Mouse (Mus musculus) gastrocnemius, postnatal 10 days (tissue): ENCODE measurements around the gene Sdr42e1. TPM values are rescaled to one million over a fixed set of nuclear protein-coding genes. Genes with fewer than 3 reads are reported as not detected.
A peak's percentile ranks its signal among the peaks of the same experiment; 100 is the strongest.

ENCODE experiments used
- DNase-seq: peaks from one replicate; pipeline ENCODE4 v3.0.0; 2021; ENCODE audit warnings: mixed read lengths
- long read RNA-seq, 2 experiments: library from polyadenylated mRNA; stranded (forward); transcript quantifications; one replicate each; pipeline ENCODE4 v2.0.0; 2021
- total RNA-seq, 2 experiments: library from RNA; stranded (reverse); gene quantifications; 2 replicates each; pipeline ENCODE4 v1.2.3; 2021

The Sdr42e1 gene
- under 1 TPM; 0.41 to 0.52 TPM for total RNA-seq
- long read RNA-seq, experiment 1, partial matches to known transcripts, result 0 of 1 reads
- long read RNA-seq, experiment 1, other reads (novel, unspliced or antisense), result 1 of 1 reads
- long read RNA-seq, experiment 2, partial matches to known transcripts, result 0 of 2 reads
- long read RNA-seq, experiment 2, other reads (novel, unspliced or antisense), result 1 of 2 reads

DNA sequence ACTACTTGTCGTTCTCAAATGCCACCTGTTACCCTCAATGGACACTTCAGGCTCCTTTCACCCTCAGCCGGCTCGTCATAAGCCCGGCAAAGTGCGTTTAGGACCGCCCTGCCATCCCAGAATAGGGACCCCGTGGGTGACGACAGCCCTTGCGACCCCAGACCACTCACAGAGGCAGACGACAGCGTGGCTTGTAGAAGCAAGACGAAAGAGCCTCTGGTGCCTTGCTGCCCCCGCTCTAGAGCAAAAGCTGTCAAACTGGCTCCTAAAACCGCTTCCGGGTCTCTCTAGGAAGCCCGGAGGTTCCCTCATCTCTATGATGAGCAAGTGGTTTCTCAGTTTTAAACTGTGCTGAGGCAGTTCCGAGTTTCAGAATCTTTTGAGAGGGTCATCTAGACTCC, at the start of gene Sdr42e1:
Gene Sdr42e1, minus strand, starts transcription at position 260 of the 401 bp plus-strand sequence.
- DNase-seq, result peak; percentile 22

DNA sequence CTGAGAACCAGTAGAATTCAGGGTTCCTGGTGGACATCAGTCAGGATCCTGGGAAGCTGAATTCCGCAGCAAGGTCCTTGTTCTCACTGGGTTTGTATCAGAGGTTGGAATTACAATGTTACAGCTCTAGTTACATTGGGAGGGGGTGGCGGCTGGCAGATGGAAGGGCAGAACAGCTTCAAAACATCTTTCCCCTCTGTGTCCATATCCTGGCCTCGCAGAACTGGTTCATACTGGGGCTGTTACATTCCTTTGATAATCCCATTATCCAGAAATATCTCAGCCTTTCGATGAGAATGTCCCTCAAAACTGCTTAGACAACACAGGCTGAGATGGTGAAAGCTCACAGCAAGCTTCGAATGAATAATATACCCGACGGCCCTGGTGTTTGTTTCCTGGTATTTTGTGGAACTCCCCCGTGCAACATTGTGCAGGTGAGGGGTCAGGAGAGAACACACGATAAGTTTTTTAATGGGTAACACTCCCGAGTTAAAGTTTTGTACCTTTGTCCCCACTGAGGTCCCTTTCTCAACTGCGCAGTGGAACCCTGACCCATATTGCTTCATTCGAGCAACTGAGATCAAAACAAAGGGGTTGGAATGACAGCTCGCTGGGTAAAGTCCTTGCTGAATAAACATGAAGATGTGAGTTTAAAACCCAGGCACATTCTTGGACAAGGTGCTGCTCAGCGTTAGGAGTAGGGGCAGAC, 44.8 kb upstream of the Sdr42e1 start:
- DNase-seq, result no peak

- DNase-seq, result no peak
These were observed 42.4 kb upstream of the Sdr42e1 start for GRCm38 (mm10) chr8:117715896-117716295.

DNA sequence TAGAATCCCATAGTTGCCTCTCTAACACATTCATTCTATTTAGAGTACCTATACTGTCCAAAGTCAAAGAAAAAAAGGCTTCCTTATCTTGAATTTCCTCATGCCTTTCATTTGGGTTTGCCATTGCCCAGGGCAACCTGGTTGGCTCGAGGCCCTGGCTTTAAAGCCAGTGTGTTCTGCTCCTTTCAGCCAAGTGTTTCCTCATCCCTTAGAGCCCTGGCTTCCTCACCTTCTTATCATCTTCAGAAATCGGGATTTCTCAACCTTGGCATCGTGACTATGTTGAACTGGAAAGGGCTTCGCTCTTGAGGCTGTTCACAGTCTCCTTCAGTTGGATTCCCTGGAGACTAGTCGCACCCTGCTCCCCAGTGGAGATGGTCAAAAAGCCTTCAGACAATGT, 41.1 kb upstream of the Sdr42e1 start:
- DNase-seq, result no peak

GRCm38 (mm10) chr8:117712226-117712625, 38.7 kb upstream of the Sdr42e1 start:
- DNase-seq, result no peak

DNA sequence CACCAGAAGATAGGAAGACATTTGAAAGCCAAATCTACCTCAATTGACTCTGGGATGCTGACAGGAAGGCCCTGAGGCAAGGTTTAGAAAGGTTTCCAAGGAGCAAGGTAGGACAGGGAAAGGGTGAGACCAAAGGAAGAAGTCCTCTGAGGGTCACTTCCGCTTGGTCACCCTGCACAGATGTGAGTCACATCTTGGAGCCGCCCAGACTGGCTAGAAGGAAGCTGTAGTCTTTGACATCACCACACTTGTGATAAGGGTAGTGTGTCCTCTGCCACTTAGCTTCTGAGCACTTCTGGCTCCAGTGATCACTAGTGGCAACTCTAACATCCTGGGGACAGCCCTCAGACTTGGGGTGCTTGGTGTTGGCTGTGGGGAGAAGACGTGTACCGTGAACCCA, 32.7 kb upstream of the Sdr42e1 start:
- DNase-seq, result no peak

GRCm38 (mm10) chr8:117702701-117703100, 29.2 kb upstream of the Sdr42e1 start:
- no peak for DNase-seq

DNA sequence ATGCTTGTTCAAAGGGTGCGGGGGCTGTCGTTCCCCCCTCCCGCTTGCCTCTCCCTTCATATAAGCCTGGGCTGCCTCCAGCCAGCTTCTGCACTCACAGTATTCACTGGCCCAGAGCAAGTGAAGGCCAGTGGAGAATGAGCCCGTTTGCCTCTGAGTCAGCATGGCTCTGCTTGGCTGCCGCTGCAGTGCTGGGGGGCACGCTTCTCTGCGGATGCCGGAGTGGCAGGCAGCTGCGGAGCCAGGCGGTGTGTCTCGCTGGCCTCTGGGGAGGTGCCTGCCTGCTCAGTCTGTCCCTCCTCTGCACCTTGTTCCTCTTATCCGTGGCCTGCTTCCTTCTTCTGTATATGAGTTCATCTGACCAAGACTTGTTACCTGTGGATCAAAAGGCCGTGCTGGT, 28.4 kb upstream of the Sdr42e1 start, which contains the start of gene Hsd17b2:
Gene Hsd17b2, plus strand, starts transcription at position 46 of the 400 bp plus-strand sequence.
- DNase-seq, result no peak

DNA sequence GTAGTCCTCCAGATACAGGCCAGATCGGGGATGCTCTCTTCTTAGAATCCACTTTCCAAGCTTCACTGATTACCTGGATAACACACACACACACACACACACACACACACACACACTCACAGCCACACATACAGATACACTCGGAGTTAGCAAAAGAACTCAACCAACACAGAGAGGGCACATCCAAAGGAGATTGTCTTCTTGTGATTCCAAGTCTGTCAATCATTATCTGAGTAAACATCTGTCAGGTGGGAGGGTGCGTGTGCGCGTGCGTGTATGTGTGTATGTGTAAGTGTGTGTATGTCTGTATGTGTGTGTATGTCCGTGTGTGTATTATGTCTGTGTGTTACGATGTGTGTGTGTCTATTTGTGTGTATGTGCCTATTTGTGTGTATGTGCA, 27.8 kb upstream of the Sdr42e1 start:
- no peak for DNase-seq

DNA sequence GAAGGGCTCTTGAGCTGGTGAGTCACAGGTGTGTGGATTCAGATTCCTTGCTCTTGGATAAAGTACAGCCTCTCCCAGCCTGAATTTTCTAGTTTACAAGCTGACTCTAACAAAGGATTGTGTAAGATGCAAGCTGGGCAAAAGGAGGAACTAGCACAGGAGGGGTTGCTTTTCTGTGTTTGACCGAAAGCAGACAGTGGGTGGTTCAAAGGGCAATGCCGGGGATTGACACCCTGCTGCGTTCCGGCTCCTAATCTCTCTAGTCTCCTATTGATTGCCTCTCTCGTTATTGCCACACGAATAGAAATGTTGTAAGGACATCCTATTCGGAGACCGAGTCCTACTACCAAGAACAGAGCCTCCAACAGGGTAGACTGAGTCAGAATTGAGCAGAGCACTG, 27.2 kb upstream of the Sdr42e1 start:
- DNase-seq, result no peak

DNA sequence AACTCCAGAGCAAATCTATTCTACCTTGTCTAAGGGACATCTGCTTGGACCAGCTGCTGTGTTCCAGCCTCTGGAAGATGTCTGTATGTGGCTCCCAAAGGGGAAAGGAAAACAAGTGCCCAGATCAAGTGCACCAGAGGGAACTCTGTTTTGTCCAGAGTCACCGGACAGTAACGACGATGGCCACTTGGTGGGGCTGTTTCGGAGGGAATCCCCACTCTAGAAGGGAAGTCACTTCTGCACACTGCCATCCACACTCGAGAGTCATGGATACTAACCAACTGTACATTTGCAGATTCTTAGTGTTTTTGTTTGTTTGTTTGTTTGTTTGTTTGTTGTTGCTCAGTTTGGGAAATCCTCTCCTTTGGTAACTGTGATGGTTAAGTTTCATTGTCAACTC, 23.8 kb upstream of the Sdr42e1 start:
- DNase-seq, result peak; percentile 52

GRCm38 (mm10) chr8:117695636-117696035, 22.1 kb upstream of the Sdr42e1 start:
- no peak for DNase-seq

- DNase-seq, result no peak
These were observed 18.6 kb upstream of the Sdr42e1 start for GRCm38 (mm10) chr8:117692131-117692530.

DNA sequence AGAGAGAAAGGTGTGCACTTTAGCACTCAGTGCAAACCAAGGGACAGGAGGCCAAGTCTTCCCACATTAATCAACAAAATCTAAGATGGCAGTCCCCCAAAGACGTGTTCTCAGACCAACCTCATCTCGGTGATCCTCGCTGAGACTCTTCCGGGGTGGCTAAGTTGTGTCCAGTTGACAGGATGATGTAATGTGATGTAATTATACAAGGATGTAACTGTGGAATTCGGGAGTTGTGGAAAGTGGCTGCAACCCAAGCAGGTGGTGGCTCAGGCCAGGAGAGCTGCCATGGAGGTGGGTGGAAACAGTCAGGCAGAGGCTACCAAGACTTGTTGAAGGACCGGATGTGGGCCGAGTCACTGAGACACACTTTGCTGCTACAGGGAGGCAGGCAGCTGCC, 14.4 kb upstream of the Sdr42e1 start:
- no peak for DNase-seq

- DNase-seq, result no peak
These were observed 11.0 kb upstream of the Sdr42e1 start for GRCm38 (mm10) chr8:117684504-117684903.

DNA sequence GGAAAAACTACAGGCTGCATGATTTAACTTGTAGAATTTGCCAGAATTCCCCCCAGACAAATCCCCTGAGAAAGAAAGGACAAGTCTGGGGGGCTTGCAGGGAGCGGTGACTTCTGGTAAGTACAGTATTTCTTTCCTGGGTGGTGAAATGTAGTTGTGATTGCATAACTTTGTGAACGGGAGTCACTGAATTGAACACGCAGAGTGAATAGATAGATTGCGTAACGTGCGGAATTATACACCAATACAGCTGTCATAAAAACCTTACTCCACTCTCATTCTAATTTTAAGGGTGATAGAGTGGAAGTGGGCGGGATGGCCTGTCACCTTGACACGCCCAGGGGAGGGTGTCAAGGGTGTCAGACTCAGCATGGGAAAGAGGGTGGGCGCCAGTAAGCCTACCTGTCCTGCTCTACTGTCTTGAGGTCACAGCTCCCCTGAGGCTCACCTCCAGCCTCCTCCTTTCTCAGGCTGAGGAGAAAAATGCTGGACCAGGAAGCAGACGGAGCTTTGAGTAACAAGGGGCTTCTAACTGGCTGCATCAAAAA, 10.5 kb upstream of the Sdr42e1 start:
- DNase-seq, result no peak

DNA sequence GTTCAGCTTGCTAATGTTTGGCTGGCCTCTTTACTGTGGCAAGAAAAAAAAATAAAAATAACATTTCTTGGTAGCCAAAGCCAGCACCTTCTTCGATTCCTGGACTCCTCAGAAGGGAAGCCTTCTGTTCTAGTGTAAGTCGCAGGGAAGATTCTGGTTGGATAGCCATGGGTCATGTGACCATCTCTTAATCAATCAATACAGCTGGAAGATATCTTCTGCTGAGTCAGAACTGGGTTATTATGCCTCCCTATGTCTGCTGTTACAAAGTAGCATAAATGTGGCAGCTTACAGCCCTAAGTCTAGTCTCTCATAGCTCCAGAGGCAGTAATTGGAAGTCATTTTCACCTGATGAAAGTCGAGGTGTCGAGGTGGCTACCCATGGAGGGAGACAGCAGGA, 5.2 kb upstream of the Sdr42e1 start:
- DNase-seq, result no peak

DNA sequence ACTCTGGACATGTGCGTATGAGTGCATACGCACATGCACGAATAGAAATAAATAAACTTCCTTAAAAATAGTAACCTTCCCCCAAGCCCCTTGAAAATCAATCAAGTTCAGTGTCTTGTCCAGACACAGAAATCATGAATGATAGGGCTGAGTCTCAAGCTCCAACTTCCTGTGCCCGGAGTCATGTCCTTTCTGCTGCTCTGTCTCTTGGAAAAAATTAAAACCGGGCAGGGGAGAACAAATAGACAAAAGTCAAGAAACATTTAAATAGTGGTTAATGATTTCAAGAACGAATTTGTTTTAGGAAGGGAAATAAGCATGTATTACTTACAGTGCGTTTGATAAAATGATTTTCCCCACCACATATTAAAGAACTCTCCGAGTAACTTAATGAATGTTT, 3.5 kb upstream of the Sdr42e1 start:
- DNase-seq, result no peak

- DNase-seq, result no peak
These were observed 3.0 kb upstream of the Sdr42e1 start for GRCm38 (mm10) chr8:117676460-117676859.

GRCm38 (mm10) chr8:117675171-117675570, 1.7 kb upstream of the Sdr42e1 start:
- no peak for DNase-seq

DNA sequence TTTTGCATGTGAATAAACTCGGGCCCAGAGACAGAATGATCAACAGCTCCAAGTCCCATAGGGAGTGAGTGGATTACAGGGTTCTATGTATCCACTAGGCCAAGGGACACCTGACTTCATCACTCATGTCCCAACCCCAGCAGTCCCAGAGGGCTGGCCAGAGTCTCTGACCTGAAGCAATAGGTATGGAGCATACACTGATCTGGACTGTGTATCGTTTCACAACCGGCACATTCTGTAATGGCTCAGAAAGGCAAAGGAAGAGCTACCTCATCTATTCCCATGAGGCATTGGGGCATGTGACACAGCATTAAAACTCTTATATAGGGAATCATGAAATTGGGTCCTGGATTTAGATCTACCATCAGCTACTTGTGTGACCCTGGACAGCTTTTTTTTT, 931 bp downstream of the Sdr42e1 start:
- no peak for DNase-seq

DNA sequence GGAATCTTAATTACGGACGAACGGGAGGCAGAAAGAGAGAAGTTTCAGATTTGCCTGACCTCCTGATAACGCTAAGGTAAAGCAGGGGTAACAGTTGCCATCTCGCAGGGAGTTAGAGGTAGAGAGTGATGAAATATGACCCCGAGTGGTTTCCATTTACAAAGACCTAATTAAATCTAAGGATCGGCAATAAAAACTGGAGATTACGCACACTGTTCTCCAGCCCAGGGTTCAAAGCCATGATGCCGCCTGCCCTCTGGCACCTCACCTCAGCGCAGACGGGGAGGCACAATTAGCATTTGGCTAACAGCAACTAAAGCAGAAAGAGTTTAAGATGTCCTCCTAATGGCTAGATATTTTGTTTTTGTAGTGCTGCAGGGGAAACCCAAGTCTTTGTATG, 3.0 kb downstream of the Sdr42e1 start:
- no peak for DNase-seq

DNA sequence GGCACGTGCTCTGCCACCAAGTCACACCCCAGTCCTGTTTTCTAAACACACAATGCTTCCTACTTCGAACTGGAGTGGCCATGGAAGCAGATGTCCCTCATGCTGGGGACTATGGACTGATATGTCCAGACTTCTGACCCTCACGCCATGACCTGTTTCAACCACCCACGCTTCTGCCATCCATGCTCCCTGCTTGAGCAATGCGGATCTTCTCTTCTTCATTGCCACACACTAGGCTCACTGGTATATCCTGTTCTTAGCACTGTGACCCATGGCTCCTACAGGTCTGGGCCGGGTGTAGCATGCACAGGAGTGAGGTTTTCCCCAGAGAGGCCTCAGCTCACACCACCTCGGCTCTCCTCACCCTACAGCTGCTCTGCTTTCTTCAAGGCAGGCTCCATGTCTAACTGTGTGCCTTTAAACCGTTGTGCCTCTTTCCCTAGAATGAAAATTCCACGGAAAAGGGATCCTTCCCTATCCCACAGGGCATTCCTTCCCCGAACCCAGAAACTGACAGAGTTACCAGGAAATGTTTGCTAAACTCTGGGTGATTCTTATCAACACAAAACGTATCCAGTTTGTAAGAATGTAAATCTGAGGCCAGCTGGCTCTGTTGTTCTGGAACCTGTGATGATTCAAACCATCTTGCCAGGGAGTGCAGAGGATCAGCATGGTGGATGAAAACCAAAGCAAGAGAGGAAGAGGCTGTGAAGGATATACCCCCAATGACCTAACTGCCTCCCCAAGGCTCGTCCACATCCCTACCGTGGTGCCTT, 6.0 kb downstream of the Sdr42e1 start:
- DNase-seq, result no peak
